Mouse (Mus musculus): Measurements from ENCODE around the gene Dner.

- TF ChIP-seq CTCF (IDR thresholded peaks at IDR 0.05; ENCODE audit: extremely low read depth, insufficient read length, insufficient replicate concordance, low read depth, low read length) (no peak), POLR2A (IDR thresholded peaks at IDR 0.05; ENCODE audit: low read depth, low read length) (no peak)
Observed at GRCm38 (mm10) chr1:84484577-84484976, 211.4 kb downstream of the Dner start.
